Mouse (Mus musculus) kidney, adult 9 months (tissue): ENCODE measurements at regions not wholly inside any gene's neighbourhood (a gene's known extent, or its start where the extent isn't known, plus 50 kb on each side); places are given as distances from the start of the nearest gene placed in this dataset.

ENCODE experiments used
- DNase-seq: peaks from one replicate; pipeline ENCODE4 v3.0.0; 2022

DNA sequence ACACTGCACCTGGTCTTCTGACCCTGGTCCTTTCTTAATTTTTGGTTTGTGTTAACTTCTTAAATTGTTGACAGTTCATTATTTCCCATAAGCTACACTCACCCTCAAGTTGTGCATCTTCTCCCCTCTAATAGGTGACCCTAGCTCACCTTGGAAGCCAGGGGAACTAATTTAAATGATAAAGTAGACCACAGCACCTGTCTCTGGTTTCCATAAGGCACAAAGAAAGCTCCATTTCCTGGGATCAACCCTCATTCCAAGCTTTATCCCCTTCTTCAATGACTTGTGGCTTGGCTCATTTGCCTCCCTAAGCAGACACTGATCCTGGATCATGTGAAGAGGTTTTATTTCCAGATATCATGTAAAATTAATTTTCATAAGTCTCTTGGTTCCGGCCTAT is 276.1 kb upstream of the Tle4 start:
- DNase-seq = no peak

DNA sequence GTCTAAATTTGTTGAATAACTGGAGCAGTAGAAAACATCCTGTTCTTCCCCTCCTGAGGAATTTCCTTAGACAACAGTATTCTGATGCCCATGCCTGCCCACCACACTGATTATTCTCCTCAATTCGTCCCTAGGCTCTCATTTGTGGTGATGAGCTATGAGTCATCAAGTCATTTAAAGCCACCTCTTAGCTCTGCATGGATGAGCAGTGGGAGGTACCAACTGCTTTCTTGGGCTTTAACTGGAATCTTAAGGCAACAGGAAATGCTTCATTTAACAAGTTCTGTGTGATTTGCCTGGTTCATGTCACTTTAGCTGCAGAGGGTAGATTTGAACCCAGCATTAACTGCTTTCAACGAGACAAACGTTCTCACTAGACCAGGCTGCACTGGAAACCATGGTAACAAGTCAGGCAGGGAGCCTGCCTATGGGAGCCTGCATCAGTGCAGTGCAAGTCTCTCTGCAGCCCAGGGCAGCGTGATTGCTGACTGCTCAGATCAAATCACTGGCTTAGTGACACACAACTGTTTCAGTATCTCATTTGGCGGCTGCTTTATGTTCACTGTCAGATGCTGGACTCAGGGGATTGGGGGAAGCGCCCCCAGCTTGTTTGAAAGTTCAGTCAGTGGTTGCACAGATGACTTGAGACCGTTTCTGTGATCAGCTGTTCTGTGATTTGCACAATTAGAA is 273.5 kb upstream of the Tle4 start:
- DNase-seq = no peak

DNA sequence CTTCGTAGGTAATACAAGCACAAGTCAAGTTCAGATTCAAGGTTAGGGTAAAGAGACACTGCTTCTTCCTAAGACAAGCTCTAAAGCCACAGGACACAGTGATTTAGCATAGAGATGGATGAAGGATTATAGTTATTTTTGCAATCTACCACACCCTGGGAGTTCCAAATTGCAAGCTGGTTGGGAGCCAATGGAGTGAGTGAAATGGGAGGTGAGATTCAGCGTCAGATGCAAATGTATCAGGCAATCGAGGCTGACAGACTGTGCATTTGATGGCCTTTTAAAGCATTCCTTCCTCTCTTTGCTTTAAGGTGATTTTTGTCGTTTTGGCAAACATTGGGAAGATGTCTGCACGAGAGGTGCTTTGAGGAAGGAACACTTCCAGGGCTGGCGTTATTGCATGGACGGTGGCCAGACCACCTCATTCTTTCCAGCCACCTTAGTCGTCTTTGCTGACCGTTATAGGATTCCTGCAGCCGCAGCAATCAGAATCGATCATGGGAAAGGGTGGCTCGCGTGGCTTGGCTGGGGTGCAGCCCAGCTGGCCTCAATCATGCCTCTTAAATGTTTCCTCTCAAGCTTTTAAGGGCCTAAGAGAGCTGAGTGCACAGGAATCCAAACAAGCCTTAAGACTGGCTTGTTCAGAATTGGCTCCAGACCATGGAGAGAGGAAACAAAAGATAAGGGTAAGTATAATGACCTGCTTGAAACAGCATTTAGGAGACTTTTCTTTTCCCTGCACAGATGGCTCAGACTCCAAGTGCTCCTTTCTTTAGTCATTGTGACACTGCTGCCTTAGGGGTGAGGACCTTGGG is 265.0 kb upstream of the Tle4 start:
- DNase-seq = no peak

- no peak for DNase-seq
These were observed 257.2 kb upstream of the Tle4 start for GRCm38 (mm10) chr19:14855036-14855435.

GRCm38 (mm10) chr19:14853416-14853815 is 255.6 kb upstream of the Tle4 start:
- no peak for DNase-seq

DNA sequence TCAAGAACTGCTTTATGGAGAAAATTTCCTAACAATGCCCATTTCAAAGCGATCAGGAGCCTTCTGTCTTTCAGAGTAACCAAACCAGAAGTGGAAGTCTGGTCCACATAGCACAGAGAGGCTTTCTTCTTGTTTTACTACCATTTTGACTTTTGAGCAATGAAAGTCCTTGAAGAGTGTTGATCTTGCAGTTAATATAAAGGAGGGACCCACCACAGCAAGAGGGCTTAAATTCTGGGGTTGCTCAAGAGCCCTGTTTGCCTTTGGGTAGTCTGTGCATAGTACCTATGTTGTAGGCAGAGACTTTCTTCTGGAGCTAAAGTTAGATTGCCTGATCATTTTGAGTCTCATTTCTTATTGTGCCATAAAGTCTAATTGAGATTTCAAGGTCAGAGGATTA is 251.7 kb upstream of the Tle4 start:
- DNase-seq = no peak

- no peak for DNase-seq
These were observed 249.3 kb upstream of the Tle4 start for GRCm38 (mm10) chr19:14847120-14847519.

- no peak for DNase-seq
These were observed 237.8 kb upstream of the Tle4 start for GRCm38 (mm10) chr19:14835629-14836028.

DNA sequence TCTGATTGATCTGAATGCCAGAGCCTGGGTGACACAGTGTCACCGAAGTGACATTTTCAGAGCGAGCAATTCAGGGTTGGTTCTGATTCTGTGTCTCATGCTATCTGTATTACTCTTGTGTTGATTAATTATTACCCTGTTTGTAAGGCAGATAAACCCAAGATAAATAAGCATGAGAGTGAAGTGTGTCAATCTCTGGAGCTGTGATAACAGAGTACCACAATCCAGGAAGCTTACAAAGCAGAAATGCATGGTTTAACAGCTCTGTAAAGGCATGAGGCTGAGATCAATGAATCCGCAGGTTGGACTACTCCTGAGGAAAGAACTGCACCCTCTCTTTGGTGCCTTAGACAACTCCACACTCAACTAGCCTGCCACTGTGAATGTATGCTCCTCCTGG is 218.5 kb upstream of the Tle4 start:
- no peak for DNase-seq

DNA sequence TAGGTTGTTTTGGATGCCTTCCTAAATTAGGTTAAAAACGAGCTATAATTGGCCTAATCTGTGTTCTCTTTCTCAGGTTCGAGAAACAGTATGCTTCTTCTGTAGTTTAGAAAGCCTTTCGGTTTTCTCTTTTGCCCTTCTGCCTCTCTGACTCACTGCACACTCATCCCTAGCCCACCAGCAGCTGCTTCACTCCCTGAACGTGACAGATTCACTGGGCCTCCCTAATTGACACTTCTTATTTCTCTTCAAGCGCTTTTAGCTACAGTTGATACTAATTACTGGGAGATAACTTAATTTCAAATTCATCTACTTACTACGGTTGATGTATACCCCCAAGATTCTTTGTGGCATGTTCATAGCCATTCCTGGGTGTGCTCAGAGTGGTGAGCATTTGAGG is 208.9 kb upstream of the Tle4 start:
- no peak for DNase-seq

- DNase-seq = no peak
These were observed 205.2 kb upstream of the Tle4 start for GRCm38 (mm10) chr19:14802909-14803650.

GRCm38 (mm10) chr19:14801669-14802068 is 203.8 kb upstream of the Tle4 start:
- no peak for DNase-seq

- DNase-seq = no peak
These were observed 201.2 kb upstream of the Tle4 start for GRCm38 (mm10) chr19:14799002-14799401.

DNA sequence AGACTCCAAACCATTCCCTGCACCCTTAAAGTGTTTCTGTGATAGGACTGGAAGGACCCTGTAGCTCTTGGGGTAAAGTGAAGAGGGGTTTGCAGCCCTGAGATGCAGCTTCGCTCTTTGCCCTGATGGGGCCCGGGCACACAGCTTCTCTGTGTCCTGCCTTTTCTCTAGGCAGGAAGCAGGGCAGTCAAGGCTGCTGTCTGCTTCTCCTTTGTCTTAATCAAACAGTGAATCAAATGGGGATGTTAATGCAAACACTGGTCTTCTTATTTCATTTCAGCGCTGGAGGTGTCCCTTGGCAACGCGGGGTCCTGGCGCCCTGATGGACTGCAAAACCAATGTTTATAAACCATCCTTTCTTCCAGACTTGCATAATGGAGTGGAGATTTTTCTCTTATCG is 200.6 kb upstream of the Tle4 start:
- no peak for DNase-seq

DNA sequence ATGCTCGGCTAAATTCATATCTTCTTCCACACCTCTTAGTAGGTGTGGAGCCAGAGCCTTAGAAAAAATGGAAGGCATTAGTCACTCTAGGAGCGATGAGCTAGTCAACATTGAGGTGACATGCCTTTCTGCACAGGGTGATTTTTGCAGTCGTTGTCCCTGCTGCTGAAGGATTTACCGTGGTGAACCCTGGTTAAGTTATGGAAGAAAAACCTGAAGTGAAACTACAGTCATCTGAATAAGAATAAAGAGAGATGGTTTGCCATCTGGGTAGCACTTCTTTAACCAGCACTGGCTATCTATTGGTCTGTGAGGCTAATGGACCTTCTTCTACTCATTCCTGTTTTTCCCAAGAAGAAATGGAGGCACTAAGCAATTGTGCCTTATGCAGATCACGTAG is 198.1 kb upstream of the Tle4 start:
- DNase-seq = no peak

DNA sequence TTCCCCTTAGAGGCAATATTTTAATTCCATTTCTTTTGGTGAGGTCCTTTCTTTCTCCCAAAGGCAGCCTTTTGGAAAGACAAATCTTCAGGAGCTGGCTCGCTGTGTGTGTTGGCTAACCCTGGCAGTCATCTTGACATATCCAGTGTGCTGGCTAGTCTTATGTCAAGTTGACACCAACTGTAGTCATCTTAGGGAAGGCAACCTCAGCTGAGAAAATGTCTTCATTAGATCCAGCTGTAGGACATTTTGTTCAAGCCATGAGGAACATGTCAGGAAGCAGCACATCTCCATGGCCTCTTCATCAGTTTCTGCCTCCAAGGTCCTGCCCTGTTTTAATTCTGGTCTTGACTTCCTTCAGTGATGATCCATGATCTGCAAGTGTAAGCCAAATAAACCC is 192.1 kb upstream of the Tle4 start:
- DNase-seq = no peak

- DNase-seq = no peak
These were observed 190.8 kb upstream of the Tle4 start for GRCm38 (mm10) chr19:14788630-14789029.

- no peak for DNase-seq
These were observed 189.0 kb upstream of the Tle4 start for GRCm38 (mm10) chr19:14786868-14787267.

DNA sequence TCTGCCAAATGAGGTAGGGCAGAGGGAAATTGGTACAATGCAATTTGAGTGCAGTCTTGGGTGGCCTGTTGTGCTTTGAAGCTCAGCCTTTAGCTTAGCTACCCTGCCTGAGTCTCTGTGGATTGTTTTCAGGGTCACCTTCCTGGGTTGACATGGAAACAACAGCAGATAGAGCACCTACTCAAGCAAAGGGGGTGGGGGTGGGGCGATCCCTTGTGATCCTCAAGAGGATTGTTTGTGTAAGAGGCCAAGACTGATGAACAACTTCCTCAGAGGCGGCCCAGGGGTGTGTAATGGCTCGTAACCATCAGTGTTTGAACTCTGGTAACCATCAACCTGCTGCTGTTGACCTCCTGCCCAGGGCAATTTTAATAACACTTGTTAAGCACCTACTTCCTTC is 187.8 kb upstream of the Tle4 start:
- DNase-seq = peak; percentile 9

- no peak for DNase-seq
These were observed 179.9 kb upstream of the Tle4 start for GRCm38 (mm10) chr19:14777709-14778108.

DNA sequence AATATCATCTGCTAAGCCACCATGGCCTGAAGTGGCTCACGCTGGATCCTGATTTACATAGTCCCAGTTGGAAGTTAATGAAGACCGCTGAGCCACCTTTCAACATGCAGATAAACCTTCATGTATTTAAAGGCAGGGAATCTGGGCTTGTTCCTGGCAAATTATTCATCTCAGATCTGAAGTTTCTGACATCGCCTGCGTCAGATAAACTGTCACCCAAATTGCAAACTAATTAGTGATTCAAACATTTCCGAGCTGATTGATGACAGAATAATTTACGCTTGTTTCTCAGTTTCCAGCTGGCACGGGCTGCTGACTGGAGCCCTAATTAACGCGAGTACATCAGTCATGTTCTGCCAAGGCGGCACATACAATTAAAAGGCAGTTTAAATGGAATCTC is 179.3 kb upstream of the Tle4 start:
- DNase-seq = no peak

DNA sequence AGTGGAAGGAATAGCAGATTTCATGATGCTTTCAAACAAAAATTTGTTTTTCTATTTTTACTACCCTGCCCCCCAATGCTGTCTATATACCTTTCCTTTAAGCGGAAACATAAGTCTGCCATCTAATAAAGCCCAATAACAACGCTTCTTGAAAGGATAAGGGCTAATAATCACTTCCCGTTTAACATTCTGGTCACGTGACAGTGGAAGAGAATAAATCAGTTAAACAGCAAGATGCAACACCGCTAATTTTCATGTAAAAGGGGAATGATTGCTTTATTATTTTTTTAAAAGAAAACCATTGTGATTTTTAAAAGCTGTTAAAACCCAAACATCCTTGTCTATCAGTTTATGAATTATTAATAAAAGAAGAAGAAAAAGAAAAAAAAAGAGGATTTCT is 178.9 kb upstream of the Tle4 start:
- DNase-seq = no peak

DNA sequence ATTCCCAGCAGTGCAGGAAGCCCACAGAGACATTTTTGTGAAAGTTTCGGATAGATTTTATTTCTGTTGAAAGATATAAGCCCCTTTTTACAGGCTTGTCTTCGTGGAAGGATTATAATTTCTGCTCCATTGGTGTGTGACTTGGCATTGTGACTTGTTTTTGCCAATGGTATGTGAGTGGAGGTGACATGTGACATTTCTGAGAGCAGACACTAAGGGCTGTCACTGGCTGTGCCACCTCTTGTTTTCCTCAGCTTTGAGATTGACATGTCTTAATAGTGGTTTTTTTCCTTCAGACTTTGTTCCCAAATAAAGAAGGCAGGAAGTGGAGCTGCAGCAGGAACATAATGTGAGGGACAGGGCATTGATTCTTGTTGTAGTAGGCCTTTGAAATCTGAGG is 174.9 kb upstream of the Tle4 start:
- no peak for DNase-seq

GRCm38 (mm10) chr19:14752646-14753045 is 154.8 kb upstream of the Tle4 start:
- no peak for DNase-seq
